Comparison of ENCODE assay signal across 13 mouse cellular contexts in the genomic region with DNA sequence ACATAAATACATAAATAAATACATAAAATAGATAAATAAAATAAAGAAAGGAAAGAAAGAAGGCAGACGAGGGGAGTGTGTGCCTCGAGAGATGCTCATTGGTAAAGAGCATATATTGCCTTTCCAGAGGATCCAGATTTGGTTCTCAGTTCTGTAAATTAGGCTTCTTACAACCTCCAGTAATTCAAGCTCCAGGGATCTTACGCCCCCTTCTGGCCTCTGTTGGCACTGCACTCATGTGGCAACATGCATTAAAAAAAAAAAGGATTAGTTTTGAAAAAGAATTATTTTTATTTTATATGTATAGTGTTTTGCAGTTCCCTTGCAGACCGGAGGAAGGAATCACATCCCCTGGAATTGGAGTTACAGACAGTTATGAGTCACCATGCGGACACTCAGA. TPM values are rescaled to one million over a fixed set of nuclear protein-coding genes. Genes with fewer than 3 reads are reported as not detected.
DNase-seq lines count a peak whose midpoint lies in the region; ATAC-seq lines count a peak whose summit lies in the region.
"Had no signal": no experiment of that assay in that cellular context is flagged by ENCODE, and none has a peak within 500 bp of the region (broad histone marks: within the 10 kb centered on the region; RNA-seq: fewer than 3 reads in every experiment).

No protein-coding gene starts in this region.

- DNase-seq in heart, postnatal 4 days, result peak; percentile 41
- DNase-seq in retina, postnatal 1 day, result peak; percentile 32
- no peak for DNase-seq in retina, embryonic 14.5 days (ENCODE audit: low spot score)
- peak; percentile 60 for DNase-seq in T-cell, adult 2 months (ENCODE audit: low spot score)
- DNase-seq in testis, postnatal 14 days (ENCODE audit: low spot score), result peak; percentile 52
- no peak for DNase-seq in gastrocnemius, adult 8-10 months (ENCODE audit: low spot score in 2 of 2)
- no peak for DNase-seq in left cerebral cortex, postnatal 36 days (ENCODE audit: low spot score in 2 of 2)

- H3K9ac ChIP-seq in heart, embryonic 11.5 days (ENCODE audit: low read depth, low read length), result no peak overlapping the region
- H3K9ac ChIP-seq: embryonic facial prominence, embryonic 15.5 days; neural tube, embryonic 13.5 days had no signal

- H3K4me3 ChIP-seq in heart, embryonic 11.5 days (ENCODE audit: low read depth, low read length), result no peak overlapping the region
- H3K4me3 ChIP-seq: embryonic facial prominence, embryonic 15.5 days; neural tube, embryonic 13.5 days had no signal

- H3K27ac ChIP-seq in heart, embryonic 11.5 days (ENCODE audit: low read depth, low read length), result no peak overlapping the region
- H3K27ac ChIP-seq: embryonic facial prominence, embryonic 15.5 days; macrophage; neural tube, embryonic 13.5 days had no signal

- WGBS in heart, embryonic 11.5 days (ENCODE audit: insufficient replicate concordance), result 83% methylated on average over 5 of the region's 5 CpGs

- ATAC-seq in heart, embryonic 11.5 days (replicated peaks; ENCODE audit: insufficient number of reproducible peaks, low FRiP score, low TSS enrichment), result no peak

- no peaks in the 10 kb centered on the region for H3K4me1 ChIP-seq in heart, embryonic 11.5 days (ENCODE audit: control insufficient read depth, insufficient read depth, low read length)

- H3K27me3 ChIP-seq in heart, embryonic 11.5 days (ENCODE audit: control insufficient read depth, insufficient read depth, low read length), result no peaks in the 10 kb centered on the region; the same call in 1 of the 2 replicates
- H3K27me3 ChIP-seq: embryonic facial prominence, embryonic 15.5 days; neural tube, embryonic 13.5 days had no signal

- H3K4me2 ChIP-seq in heart, embryonic 11.5 days, result no peak overlapping the region
- H3K4me2 ChIP-seq: embryonic facial prominence, embryonic 15.5 days; neural tube, embryonic 13.5 days had no signal

- H3K36me3 ChIP-seq in heart, embryonic 11.5 days (ENCODE audit: control insufficient read depth, insufficient read depth, low read length), result no peaks in the 10 kb centered on the region
- H3K36me3 ChIP-seq: embryonic facial prominence, embryonic 15.5 days; neural tube, embryonic 13.5 days had no signal

- H3K9me3 ChIP-seq in heart, embryonic 11.5 days (replicated peaks; ENCODE audit: control insufficient read depth, low read length), result no peaks in the 10 kb centered on the region
- H3K9me3 ChIP-seq: embryonic facial prominence, embryonic 15.5 days; neural tube, embryonic 13.5 days had no signal

- intact Hi-C loops in left cerebral cortex, postnatal 36 days (cut with DNase I), result no loop called here

RNA-seq across cellular contexts. Expression of a gene that starts 8.8 kb away (rescaled TPM):
- 1 to 10 TPM; 7.4 to 8.6 TPM for total RNA-seq in heart, postnatal 4 days (2021)
- polyA plus RNA-seq in heart, embryonic 11.5 days (2014; fragmentation: Nextera tagmentation; extraction: Ambion mirVana), result 0.79 and 1.1 TPM in 2 replicates
- 1 to 10 TPM; 2.2 to 3.9 (median 3.5) TPM for total RNA-seq in gastrocnemius, adult 8-10 months (2022)
- total RNA-seq in left cerebral cortex, postnatal 36 days (2021), result 100 to 1,000 TPM; 129 to 172 TPM

RNA-seq across cellular contexts. Expression of a gene that starts 29.9 kb away (rescaled TPM):
- total RNA-seq in heart, postnatal 4 days (2021), result 1 to 10 TPM; 4.2 to 4.8 TPM
- 3.5 and 5.6 TPM in 2 replicates for polyA plus RNA-seq in heart, embryonic 11.5 days (2014; fragmentation: Nextera tagmentation; extraction: Ambion mirVana)
- total RNA-seq in gastrocnemius, adult 8-10 months (2022), result 1 to 10 TPM; 1.7 to 4.0 (median 2.8) TPM
- total RNA-seq in left cerebral cortex, postnatal 36 days (2021), result 10 to 100 TPM; 13.2 to 16.6 TPM

RNA-seq across cellular contexts. Expression of a gene that starts 46.1 kb away (rescaled TPM):
- total RNA-seq in heart, postnatal 4 days (2021), result 10 to 100 TPM; 14.8 to 15.7 TPM
- polyA plus RNA-seq in heart, embryonic 11.5 days (2014; fragmentation: Nextera tagmentation; extraction: Ambion mirVana), result 4.2 and 4.4 TPM in 2 replicates
- total RNA-seq in gastrocnemius, adult 8-10 months (2022), result 10 to 100 TPM; 15.1 to 25.6 (median 18.7) TPM
- total RNA-seq in left cerebral cortex, postnatal 36 days (2021), result 10 to 100 TPM; 42.8 to 51.6 TPM

RNA-seq across cellular contexts. Expression of a gene that starts 46.2 kb away (rescaled TPM):
- not detected for total RNA-seq in heart, postnatal 4 days (2021)
- not detected in 2 replicates for polyA plus RNA-seq in heart, embryonic 11.5 days (2014; fragmentation: Nextera tagmentation; extraction: Ambion mirVana)
- total RNA-seq in gastrocnemius, adult 8-10 months (2022), result not detected
- total RNA-seq in left cerebral cortex, postnatal 36 days (2021), result 1 to 10 TPM; 1.8 to 2.4 TPM
- polyA plus RNA-seq: macrophage had no signal

RNA-seq across cellular contexts. Expression of a gene that starts 56.1 kb away (rescaled TPM):
- total RNA-seq in heart, postnatal 4 days (2021), result not detected
- not detected in 2 replicates for polyA plus RNA-seq in heart, embryonic 11.5 days (2014; fragmentation: Nextera tagmentation; extraction: Ambion mirVana)
- not detected for total RNA-seq in gastrocnemius, adult 8-10 months (2022)
- 1 to 10 TPM; 2.0 to 2.4 TPM for total RNA-seq in left cerebral cortex, postnatal 36 days (2021)
- polyA plus RNA-seq: embryonic facial prominence, embryonic 15.5 days; large intestine, adult 2 months; macrophage; stomach, embryonic 14.5 days had no signal

Comparison
In these comparisons a context has a peak if more than half of its experiments do, and no peak if none do; other contexts are left out.
1. DNase-seq: peak in heart, postnatal 4 days (single experiment), retina, postnatal 1 day (single experiment), T-cell, adult 2 months (single experiment) and testis, postnatal 14 days (single experiment); none in retina, embryonic 14.5 days (single experiment), gastrocnemius, adult 8-10 months (0 of 2) and left cerebral cortex, postnatal 36 days (0 of 2).
2. RNA of a gene that starts 8.8 kb away (total RNA-seq): 129 to 172 TPM in left cerebral cortex, postnatal 36 days; 7.4 to 8.6 TPM in heart, postnatal 4 days and 2.2 to 3.9 TPM in gastrocnemius, adult 8-10 months; every median in the first group is over 10 times any median in the second.